Mouse (Mus musculus) 3T3-L1 (cell line): ENCODE measurements at regions not wholly inside any gene's neighbourhood (a gene's known extent, or its start where the extent isn't known, plus 50 kb on each side); places are given as distances from the start of the nearest gene placed in this dataset.
"Not testable (repeated sequence)": the region's sequence is repeated elsewhere in the genome, so short reads cannot be mapped to it uniquely, and the experiment has no call there.

Source experiments
- DNase-seq: peaks from one replicate; pipeline ENCODE4 v3.0.0-alpha.2; 2015; ENCODE audit warnings: low read depth, low spot score

- DNase-seq = peak; percentile 51
Observed at GRCm38 (mm10) chr9:14056410-14057172, 218.3 kb upstream of the Sesn3 start.

- DNase-seq = peak; percentile 75
Observed at GRCm38 (mm10) chr9:14058592-14059227, 216.2 kb upstream of the Sesn3 start.

GRCm38 (mm10) chr9:14059228-14059779 is 215.6 kb upstream of the Sesn3 start:
- DNase-seq = peak; percentile 52

- DNase-seq = no peak
Observed at GRCm38 (mm10) chr9:14060257-14060656, 214.6 kb upstream of the Sesn3 start.

GRCm38 (mm10) chr9:14061389-14061788 is 213.5 kb upstream of the Sesn3 start:
- no peak for DNase-seq

- no peak for DNase-seq
Observed at GRCm38 (mm10) chr9:14061840-14062239, 213.0 kb upstream of the Sesn3 start.

GRCm38 (mm10) chr9:14062706-14063105 is 212.2 kb upstream of the Sesn3 start:
- no peak for DNase-seq

GRCm38 (mm10) chr9:14066741-14067140 is 208.1 kb upstream of the Sesn3 start:
- not testable (repeated sequence) for DNase-seq

- no peak for DNase-seq
Observed at GRCm38 (mm10) chr9:14069076-14069475, 205.8 kb upstream of the Sesn3 start.

- DNase-seq = peak; percentile 36
Observed at GRCm38 (mm10) chr9:14069770-14070169, 205.1 kb upstream of the Sesn3 start.

- DNase-seq = no peak
Observed at GRCm38 (mm10) chr9:14071728-14072127, 203.1 kb upstream of the Sesn3 start.

- DNase-seq = no peak
Observed at GRCm38 (mm10) chr9:14072950-14073349, 201.9 kb upstream of the Sesn3 start.

- DNase-seq = peak; percentile 46
Observed at GRCm38 (mm10) chr9:14074273-14074672, 200.6 kb upstream of the Sesn3 start.

- DNase-seq = not testable (repeated sequence)
Observed at GRCm38 (mm10) chr9:14074866-14075265, 200.0 kb upstream of the Sesn3 start.

- no peak for DNase-seq
Observed at GRCm38 (mm10) chr9:14075452-14075851, 199.4 kb upstream of the Sesn3 start.

- DNase-seq = no peak
Observed at GRCm38 (mm10) chr9:14075868-14076267, 199.0 kb upstream of the Sesn3 start.

GRCm38 (mm10) chr9:14076728-14077127 is 198.1 kb upstream of the Sesn3 start:
- no peak for DNase-seq

- no peak for DNase-seq
Observed at GRCm38 (mm10) chr9:14081138-14081537, 193.7 kb upstream of the Sesn3 start.

GRCm38 (mm10) chr9:14086201-14086600 is 188.7 kb upstream of the Sesn3 start:
- DNase-seq = peak; percentile 81

GRCm38 (mm10) chr9:14086611-14087010 is 188.3 kb upstream of the Sesn3 start:
- DNase-seq = no peak

- DNase-seq = no peak
Observed at GRCm38 (mm10) chr9:14087874-14088273, 187.0 kb upstream of the Sesn3 start.

GRCm38 (mm10) chr9:14089791-14090256 is 185.0 kb upstream of the Sesn3 start:
- peak; percentile 62 for DNase-seq

GRCm38 (mm10) chr9:14090454-14090853 is 184.4 kb upstream of the Sesn3 start:
- DNase-seq = peak; percentile 12
